Mouse (Mus musculus) cerebellum, postnatal 10 days (tissue): ENCODE measurements around the gene Phlda2.

Experiments used
- DNase-seq, 2 experiments: peaks; one replicate each; pipeline ENCODE4 v3.0.0; 2021; ENCODE audit warnings: mixed read lengths in 2 of 2

Gene Phlda2

DNA sequence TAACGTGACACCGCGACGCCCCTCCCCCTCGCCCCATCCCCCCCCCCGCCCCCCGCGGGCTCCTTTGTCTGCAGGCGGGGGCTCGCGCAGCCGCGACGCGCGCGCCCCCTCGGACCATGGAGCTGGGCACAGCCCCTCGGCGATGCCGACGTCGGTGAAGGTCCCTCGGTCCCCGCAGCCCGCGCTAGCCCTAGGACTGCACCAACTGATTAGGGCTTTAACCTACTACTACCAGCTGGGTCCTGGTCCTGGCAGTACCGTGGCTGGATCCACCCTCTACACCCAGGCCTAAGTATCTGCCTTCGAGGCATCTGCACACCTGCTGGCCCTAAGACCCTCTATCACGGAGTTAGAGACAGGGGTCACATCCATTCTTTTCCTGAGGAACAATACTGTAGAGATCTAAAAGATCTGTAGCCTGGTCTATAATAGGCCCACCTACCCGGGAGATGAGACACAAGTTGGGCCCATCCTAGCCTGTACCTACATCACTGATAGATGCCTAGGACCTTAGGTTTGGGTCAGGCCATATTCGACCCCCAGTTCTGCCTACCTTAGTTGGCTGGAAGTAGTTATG, 41.6 kb downstream of the Phlda2 start:
- no peak for DNase-seq

DNA sequence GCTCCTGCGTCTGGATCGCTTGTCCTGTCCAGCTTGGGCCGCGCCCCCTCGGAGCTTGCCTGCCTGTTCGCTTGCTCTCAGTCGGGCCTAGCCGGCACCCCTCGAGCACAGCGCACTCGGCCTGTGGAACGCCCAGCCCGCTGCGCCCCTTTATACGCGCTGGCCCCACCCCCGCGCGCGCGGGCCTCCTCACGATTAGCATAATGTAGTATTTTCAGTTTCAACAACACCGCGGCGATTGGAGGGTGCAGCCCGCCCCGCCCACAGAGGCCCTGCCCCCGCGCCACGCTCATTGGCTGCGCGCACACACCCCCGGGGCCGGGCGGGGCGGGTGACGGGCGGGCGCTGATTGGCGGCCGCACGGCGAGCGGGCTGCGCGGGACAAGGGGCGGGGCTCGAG, 42.1 kb downstream of the Phlda2 start, which contains the start of gene Cdkn1c:
Gene Cdkn1c (minus strand): TSS at position 177 of the 400 bp plus-strand sequence.
- peak; percentile 87 to 91 for DNase-seq

DNA sequence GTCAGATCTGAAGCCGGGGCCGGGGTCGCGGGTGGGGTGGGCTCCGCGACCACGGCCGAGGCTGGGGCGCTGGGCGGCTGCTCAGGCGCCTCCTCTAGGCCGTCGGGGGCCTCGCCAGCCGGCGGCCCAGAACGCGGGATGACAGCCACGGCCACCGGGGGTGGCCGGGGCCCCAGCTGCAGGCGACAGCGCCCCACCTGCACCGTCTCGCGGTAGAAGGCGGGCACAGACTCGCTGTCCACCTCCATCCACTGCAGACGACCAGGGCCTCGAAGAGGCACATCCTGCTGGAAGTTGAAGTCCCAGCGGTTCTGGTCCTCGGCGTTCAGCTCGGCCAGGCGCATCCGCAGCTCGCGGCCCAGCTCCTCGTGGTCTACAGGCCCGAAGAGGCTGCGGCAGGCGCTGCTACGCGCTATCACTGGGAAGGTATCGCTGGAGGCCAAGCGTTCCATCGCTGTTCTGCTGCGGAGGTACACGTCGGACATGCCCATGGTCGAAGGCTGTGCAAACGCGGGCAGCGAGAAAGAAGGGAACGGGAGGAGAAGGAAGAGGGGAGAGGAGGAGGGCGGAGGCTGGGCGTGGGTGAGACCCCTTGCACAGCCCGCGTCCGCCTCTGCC, 42.6 kb downstream of the Phlda2 start:
- DNase-seq = no peak

DNA sequence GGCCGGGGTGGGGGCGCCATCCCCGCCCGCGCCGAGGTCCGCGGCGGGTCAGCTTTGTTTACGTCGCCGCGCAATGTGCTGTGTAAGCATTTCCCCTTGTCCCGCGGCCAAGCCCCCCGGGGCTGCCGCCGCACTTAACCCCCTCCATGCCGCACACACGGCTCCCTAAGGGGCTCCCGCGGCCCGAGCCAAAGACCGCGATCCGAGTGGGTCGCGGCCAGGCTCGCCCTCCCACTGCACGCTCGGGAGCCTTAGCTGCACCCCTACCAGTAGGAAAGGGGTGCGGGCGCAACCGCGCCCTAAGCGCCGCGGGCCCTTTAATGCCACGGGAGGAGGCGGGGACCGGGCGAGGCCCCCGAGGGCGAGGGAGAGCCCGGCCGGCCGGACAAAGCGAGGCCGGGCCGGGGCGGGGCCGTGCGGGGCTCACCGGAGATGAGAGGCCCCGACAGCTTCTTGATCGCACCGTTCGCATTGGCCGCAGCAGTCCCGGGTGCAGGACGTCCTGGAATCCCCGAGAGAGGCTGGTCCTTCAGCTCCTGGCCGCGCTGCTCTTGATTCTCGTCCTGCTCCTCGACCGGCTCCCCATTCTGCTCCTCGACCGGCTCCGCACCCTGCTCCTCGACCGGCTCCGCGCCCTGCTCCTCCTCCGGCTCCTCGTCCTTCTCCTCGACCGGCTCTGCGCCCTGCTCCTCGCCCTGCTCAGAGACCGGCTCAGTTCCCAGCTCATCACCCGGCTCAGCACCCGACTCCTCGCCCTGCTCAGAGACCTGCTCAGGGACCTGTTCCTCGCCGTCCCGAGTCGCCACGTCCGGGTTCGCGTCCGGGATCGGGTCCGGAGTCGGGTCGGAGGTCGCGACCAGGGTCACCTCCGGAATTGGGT, 43.4 kb downstream of the Phlda2 start:
- peak; percentile 33 to 38 for DNase-seq

DNA sequence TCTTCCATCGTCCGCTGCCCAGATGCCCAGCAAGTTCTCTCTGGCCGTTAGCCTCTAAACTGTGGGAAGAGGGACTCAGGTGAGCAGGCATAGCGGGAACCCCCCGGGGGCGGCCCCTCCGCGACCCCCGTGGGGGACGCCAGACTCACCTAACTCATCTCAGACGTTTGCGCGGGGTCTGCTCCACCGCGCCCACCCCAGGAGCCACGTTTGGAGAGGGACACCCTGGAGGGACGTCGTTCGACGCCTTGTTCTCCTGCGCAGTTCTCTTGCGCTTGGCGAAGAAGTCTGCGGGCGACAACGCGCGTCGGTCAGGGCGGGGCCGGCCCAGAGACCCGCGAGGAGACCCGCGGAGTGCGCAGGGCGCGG, 44.0 kb downstream of the Phlda2 start:
- DNase-seq = no peak
